ENCODE assay signal across 9 mouse cellular contexts in genomic region chr8:110714827-110715519, GRCm38 (mm10). TPM values are rescaled to one million over a fixed set of nuclear protein-coding genes. Genes with fewer than 3 reads are reported as not detected.
DNase-seq lines count a peak whose midpoint lies in the region; ATAC-seq lines count a peak whose summit lies in the region.
"Had no signal": no experiment of that assay in that cellular context is flagged by ENCODE, and none has a peak within 500 bp of the region (broad histone marks: within the 10 kb centered on the region; RNA-seq: fewer than 3 reads in every experiment).

No protein-coding gene starts in this region.

- H3K9me3 ChIP-seq in kidney, embryonic 16.5 days (ENCODE audit: low read length) = no peaks in the 10 kb centered on the region
- H3K9me3 ChIP-seq in embryonic facial prominence, embryonic 13.5 days = no peaks in the 10 kb centered on the region
- H3K9me3 ChIP-seq in forebrain, embryonic 15.5 days = no peaks in the 10 kb centered on the region
- H3K9me3 ChIP-seq in midbrain, embryonic 14.5 days (ENCODE audit: control insufficient read depth, low read length) = no peaks in the 10 kb centered on the region

- DNase-seq in kidney, adult 9 months = no peak
- DNase-seq in midbrain, embryonic 14.5 days = peak; percentile 52
- DNase-seq in natural killer cell, adult 2 months (ENCODE audit: low spot score in 2 of 2) = no peak
- DNase-seq: gastrocnemius, postnatal 25 days had no signal

- H3K9ac ChIP-seq in kidney, embryonic 16.5 days (replicated peaks; ENCODE audit: low read length) = no peak overlapping the region
- peak overlapping the region; percentile 33 for H3K9ac ChIP-seq in embryonic facial prominence, embryonic 13.5 days
- H3K9ac ChIP-seq in forebrain, embryonic 15.5 days (replicated peaks) = no peak overlapping the region
- no peak overlapping the region for H3K9ac ChIP-seq in midbrain, embryonic 14.5 days (replicated peaks; ENCODE audit: low read length)

- 83% methylated on average over 15 of the region's 15 CpGs for WGBS in kidney, embryonic 16.5 days
- WGBS in embryonic facial prominence, embryonic 13.5 days = 77% methylated on average over 15 of the region's 15 CpGs
- 66% methylated on average over 15 of the region's 15 CpGs for WGBS in forebrain, embryonic 15.5 days
- WGBS in midbrain, embryonic 14.5 days = 69% methylated on average over 15 of the region's 15 CpGs

- H3K27ac ChIP-seq in kidney, embryonic 16.5 days (ENCODE audit: low read length) = peak overlapping the region; percentile 50; the same call in 1 of the 2 replicates
- H3K27ac ChIP-seq in embryonic facial prominence, embryonic 13.5 days = peak overlapping the region; percentile 90
- H3K27ac ChIP-seq in forebrain, embryonic 15.5 days (replicated peaks) = peak overlapping the region; percentile 84
- peak overlapping the region; percentile 74 for H3K27ac ChIP-seq in midbrain, embryonic 14.5 days (replicated peaks; ENCODE audit: low read depth, low read length)

- ATAC-seq in kidney, embryonic 16.5 days (ENCODE audit: low FRiP score, low TSS enrichment) = no peak
- ATAC-seq in embryonic facial prominence, embryonic 13.5 days (ENCODE audit: insufficient number of reproducible peaks, insufficient read depth, low FRiP score, low TSS enrichment, low read depth) = no peak
- 0 out of 2 replicates have a peak, but pooled peaks have one; percentile 14 for ATAC-seq in forebrain, embryonic 15.5 days (replicated peaks)
- ATAC-seq in midbrain, embryonic 14.5 days (ENCODE audit: low FRiP score, low TSS enrichment) = no peak
- ATAC-seq in megakaryocyte progenitor cell, adult 5-6 weeks (replicated peaks; ENCODE audit: poor library complexity) = no peak

- H3K27me3 ChIP-seq in kidney, embryonic 16.5 days (ENCODE audit: insufficient read depth, low read length) = no peaks in the 10 kb centered on the region
- H3K27me3 ChIP-seq in embryonic facial prominence, embryonic 13.5 days = no peaks in the 10 kb centered on the region
- no peaks in the 10 kb centered on the region for H3K27me3 ChIP-seq in forebrain, embryonic 15.5 days
- H3K27me3 ChIP-seq in midbrain, embryonic 14.5 days (ENCODE audit: control insufficient read depth, insufficient read depth, low read length) = no peaks in the 10 kb centered on the region
- H3K27me3 ChIP-seq: Patski had no signal

- peaks cover 58% of the 10 kb centered on the region for H3K4me1 ChIP-seq in kidney, embryonic 16.5 days (ENCODE audit: insufficient read depth, low read length)
- peaks cover 68% of the 10 kb centered on the region for H3K4me1 ChIP-seq in embryonic facial prominence, embryonic 13.5 days
- peaks cover 44% of the 10 kb centered on the region for H3K4me1 ChIP-seq in forebrain, embryonic 15.5 days
- H3K4me1 ChIP-seq in midbrain, embryonic 14.5 days (ENCODE audit: control insufficient read depth, insufficient read depth, low read length) = peaks cover 30% of the 10 kb centered on the region

- H3K4me3 ChIP-seq in kidney, embryonic 16.5 days (ENCODE audit: low read length) = no peak overlapping the region
- H3K4me3 ChIP-seq in embryonic facial prominence, embryonic 13.5 days = no peak overlapping the region
- H3K4me3 ChIP-seq in forebrain, embryonic 15.5 days = no peak overlapping the region
- H3K4me3 ChIP-seq in midbrain, embryonic 14.5 days (replicated peaks; ENCODE audit: low read depth, low read length) = no peak overlapping the region

- H3K36me3 ChIP-seq in kidney, embryonic 16.5 days (ENCODE audit: insufficient read depth, low read length) = peaks cover 15% of the 10 kb centered on the region
- H3K36me3 ChIP-seq in embryonic facial prominence, embryonic 13.5 days = peaks cover 37% of the 10 kb centered on the region
- peaks cover 19% of the 10 kb centered on the region; the same call in 1 of the 2 replicates for H3K36me3 ChIP-seq in forebrain, embryonic 15.5 days
- peaks cover 51% of the 10 kb centered on the region for H3K36me3 ChIP-seq in midbrain, embryonic 14.5 days (ENCODE audit: control insufficient read depth, insufficient read depth, low read length)

- H3K4me2 ChIP-seq in kidney, embryonic 16.5 days (replicated peaks; ENCODE audit: low read depth, low read length) = no peak overlapping the region
- H3K4me2 ChIP-seq in embryonic facial prominence, embryonic 13.5 days = no peak overlapping the region
- no peak overlapping the region for H3K4me2 ChIP-seq in forebrain, embryonic 15.5 days (replicated peaks)
- no peak overlapping the region for H3K4me2 ChIP-seq in midbrain, embryonic 14.5 days (ENCODE audit: low read length)

RNA-seq across cellular contexts. Expression of gene Mtss1l, which starts 6.3 kb away (rescaled TPM):
- 9.1 and 9.2 TPM in 2 replicates for polyA plus RNA-seq in kidney, embryonic 16.5 days (2015; fragmentation: Nextera tagmentation; extraction: Ambion mirVana)
- 11.0 and 12.6 TPM in 2 replicates for polyA plus RNA-seq in embryonic facial prominence, embryonic 13.5 days (2015; fragmentation: Nextera tagmentation; extraction: Ambion mirVana)
- polyA plus RNA-seq in forebrain, embryonic 15.5 days (2015; fragmentation: Nextera tagmentation; extraction: Ambion mirVana) = 22.5 and 32.2 TPM in 2 replicates
- 27.5 and 31.4 TPM in 2 replicates for polyA plus RNA-seq in midbrain, embryonic 14.5 days (2014; fragmentation: Nextera tagmentation; extraction: Ambion mirVana)
- 0.27 TPM in 1 of 2 replicates, not detected in the other for total RNA-seq in megakaryocyte progenitor cell, adult 5-6 weeks (2015)
- total RNA-seq in megakaryocyte progenitor cell, adult 5-6 weeks (2017) = 1.7 TPM in 1 of 2 replicates, not detected in the other
